Mouse (Mus musculus) heart, adult 2 months (tissue): ENCODE results near the gene Thbd.

Source experiments
- CTCF ChIP-seq: fragments of 200-600 bp; IDR thresholded peaks from 2 replicates; pipeline ENCODE4 v1.8.1; 2022; ENCODE audit warnings: antibody characterized with exemption, mild to moderate bottlenecking, moderate library complexity
- POLR2A ChIP-seq: fragments of 200-500 bp; IDR thresholded peaks from 2 replicates; pipeline ENCODE4 v1.6.1; 2011; ENCODE audit warnings: mild to moderate bottlenecking, low read depth, low read length, control low read depth; ENCODE audit not compliant: insufficient read depth

DNA sequence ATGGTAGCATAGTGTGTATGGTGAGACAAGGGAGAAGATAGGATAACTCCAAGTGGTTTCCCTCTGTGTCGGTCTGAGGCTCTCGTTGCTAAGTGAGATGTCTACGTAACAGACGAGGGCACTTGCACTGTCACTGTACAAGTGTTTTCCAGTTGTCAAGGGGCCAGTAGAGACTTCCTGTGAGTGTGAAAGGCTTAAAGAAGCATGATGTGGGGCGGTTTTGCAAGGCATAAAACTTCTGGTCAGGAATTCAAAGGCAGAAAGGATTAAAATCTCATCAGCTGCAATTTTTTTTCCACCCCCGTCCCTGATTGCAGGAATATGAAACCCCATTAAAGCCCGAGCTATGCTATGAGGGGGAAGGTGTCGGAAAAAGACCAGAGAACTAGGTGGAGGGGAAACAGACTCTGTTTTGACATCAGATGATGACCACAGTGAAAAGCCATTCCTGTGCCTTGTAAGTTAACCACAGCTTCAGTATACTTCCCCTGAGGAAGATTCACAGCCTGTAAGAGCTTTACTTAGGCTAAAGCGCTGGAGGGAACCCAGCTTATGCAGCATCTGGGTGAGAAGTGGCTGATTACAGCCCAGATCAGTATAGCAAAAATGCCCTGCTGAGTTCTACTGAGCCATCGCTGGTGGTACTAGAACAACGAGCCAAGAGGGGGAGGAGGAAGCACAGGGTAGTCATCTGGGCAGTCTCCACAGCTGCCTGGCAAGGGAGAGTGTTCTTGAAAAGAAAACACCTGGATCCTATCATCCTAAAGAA is 10.8 kb downstream of the Thbd start:
- TF ChIP-seq POLR2A (no peak), CTCF (no peak)
